Mouse (Mus musculus) mouse trophoblast stem cell (cell line): Measurements from ENCODE around the gene Cadps2.

ENCODE experiments used
- in situ Hi-C, 2 experiments: fragments of 300-500 bp; cut with MseI, MboI; formaldehyde crosslinking; loops; 2 replicates in 1 of 2; 3 replicates in 1 of 2; pipeline ENCODE4 v1.15.1; 2025

Cadps2 gene

GRCm38 (mm10) chr6:23762204-23762603 lies 77.0 kb downstream of the Cadps2 start:
- in situ Hi-C loops, result no loop called here

DNA sequence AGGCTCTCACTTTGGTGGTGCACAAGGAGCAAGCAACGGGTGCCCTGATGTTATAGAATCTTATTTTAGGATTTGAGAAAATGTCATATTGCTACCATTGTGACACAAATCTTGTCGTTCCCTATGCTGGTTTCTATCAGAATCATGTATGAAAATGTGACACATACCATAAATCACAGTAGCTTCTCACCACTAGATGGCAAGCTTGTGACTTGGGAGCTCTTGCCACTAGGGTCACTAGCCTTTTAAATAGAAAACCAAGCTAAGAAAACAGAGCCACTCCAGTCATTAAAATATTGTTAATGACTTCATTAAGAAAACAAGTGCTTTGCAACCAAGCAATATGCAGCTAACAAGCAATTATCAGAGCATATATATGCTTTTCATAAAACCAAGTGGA lies 81.0 kb downstream of the Cadps2 start:
- in situ Hi-C loops, result loop anchor here in 1 of 2 experiments (10.0 kb wide), 1 partner anchor 127 kb away; no protein-coding TSS in a partner anchor

DNA sequence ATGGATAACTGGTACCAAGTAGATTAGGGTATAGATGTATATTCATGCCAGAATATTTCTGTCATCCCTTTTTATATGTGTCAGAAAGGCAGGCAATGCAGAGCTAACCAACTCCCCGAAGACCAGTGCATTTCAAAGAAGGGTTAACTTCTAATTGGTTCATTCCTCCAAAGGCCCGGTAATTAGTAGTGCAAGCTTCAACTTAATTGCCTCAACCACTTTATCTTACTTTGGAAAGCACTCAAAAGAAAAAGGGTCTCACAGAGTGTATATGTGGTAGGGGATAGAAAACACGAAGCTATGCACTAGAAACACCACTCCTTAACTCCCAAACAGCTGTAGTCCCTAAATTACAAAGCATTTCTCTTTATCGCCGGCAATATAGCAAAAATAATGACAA lies 90.4 kb downstream of the Cadps2 start:
- in situ Hi-C loops, result no loop called here

DNA sequence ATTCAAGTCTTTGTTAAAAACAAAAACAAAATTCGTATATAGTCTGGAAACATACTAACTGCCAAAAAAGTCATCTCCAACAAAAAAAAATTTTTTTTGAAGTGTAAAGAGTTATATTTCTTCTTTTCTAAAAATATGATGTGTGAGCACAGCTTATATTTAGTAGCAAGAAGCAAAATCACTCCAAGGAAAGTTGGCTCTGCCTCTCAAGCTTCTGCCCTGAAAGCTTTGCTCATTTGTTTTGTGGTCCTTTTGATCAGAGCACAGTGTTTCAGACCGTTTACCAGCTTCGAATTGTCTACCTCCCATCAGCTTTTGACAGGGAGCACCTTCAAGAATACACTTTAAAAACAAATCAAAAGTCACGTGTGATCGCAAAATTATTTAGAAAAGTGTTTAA lies 99.2 kb downstream of the Cadps2 start:
- in situ Hi-C loops, result no loop called here

- in situ Hi-C loops, result no loop called here
Measured at GRCm38 (mm10) chr6:23732750-23733149, 106.5 kb downstream of the Cadps2 start.

DNA sequence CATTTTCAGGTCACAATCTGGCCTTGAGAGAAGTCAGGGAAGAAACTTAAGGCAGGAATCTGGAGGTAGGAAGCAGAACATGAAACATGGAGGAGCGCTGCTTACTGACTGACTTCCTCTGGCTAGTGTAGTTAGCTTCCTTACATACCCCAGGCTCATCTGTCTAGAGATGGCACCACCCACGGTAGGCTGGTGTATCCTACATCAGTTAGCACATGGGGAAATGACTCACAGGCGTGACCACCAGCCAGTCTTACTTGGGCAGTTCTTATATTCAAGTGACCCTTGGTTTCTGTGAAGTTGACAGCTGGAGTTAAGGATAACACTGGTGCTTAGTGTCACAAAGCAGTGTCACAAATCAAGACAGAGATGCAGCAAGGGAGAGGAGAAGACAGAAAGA lies 110.6 kb downstream of the Cadps2 start:
- in situ Hi-C loops, result no loop called here

GRCm38 (mm10) chr6:23723697-23724096 lies 115.5 kb downstream of the Cadps2 start:
- in situ Hi-C loops, result no loop called here

DNA sequence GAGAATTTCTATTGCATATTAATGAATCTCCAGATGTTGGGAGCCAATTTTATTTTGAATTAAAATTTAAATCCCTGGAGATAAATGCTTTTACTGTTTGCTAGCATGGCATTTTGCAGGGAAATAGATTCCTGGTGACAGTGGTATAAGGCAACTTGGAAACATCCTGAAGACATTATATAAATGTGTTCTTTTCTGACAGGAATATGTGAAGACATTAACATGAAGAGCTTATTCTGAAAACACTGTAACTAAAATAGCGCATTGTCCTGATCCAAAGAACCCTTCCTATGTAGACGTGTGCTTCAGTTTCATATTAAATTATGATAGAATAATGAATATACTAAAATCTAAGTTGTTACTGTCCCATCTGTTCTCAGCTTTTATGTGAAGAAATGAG lies 118.8 kb downstream of the Cadps2 start:
- in situ Hi-C loops, result no loop called here

- in situ Hi-C loops, result no loop called here
Measured at GRCm38 (mm10) chr6:23707506-23707905, 131.7 kb downstream of the Cadps2 start.

GRCm38 (mm10) chr6:23700879-23701278 lies 138.3 kb downstream of the Cadps2 start:
- in situ Hi-C loops, result no loop called here

DNA sequence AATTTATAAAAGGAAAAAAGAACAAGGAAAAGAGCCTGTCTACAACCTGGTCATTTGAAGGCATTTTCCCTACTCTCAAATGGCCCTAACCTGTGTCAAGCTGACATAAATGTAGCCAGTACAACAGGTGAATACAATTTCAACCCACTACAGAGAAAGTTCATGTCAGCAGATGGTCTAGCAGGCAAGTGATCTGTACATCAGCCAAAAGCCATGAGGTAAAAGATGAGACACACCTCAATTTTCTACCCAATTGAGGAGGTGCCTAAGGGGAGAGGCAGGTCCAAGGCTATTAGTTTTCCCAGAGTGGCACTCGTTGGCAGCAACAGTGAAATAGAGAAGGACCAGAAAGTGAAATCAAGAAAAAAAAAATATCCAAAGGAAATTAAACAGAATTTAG lies 161.0 kb downstream of the Cadps2 start:
- in situ Hi-C loops, result no loop called here

DNA sequence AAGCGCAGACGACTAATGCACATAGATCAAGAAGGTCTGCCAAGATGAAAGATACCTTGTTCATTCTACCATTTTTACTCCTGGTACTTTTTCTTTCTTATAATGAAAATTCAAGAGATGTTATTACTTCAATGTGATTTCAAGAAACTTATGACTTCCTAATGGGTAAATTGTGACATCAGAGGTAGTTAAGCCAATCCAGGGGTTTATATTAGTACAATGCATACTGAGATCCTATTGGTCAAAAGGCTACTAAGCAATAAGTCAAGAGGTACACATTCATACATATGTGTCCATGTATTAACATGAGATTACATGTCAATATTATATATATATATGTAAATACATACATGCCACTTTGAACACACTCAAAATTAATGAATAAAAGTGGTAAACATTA lies 184.2 kb downstream of the Cadps2 start, which contains the start of gene Rnf148:
Gene Rnf148, minus strand, starts transcription at position 101 of the 400 bp plus-strand sequence.
- in situ Hi-C loops, result no loop called here

DNA sequence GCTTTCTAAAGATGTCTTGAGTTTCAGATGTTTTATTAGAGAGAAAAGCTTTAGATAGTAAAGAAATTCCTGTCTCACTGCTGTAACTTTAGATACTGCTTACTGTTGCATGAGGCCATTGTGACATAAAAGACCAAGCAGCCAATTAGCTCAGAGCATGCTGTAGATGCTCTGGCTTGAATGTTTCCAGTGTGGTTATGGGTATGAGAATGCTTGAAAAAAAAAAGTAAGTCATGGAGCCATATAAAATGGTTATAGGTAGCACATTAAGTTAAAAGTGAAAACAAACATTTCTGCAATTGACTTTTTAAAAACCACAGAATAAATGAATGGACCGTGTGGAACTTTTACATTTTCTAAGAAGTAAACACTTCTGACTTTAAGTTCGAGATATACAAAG lies 189.0 kb downstream of the Cadps2 start, which contains the start of gene Rnf133:
Gene Rnf133, minus strand, starts transcription at position 101 of the 400 bp plus-strand sequence.
- in situ Hi-C loops, result no loop called here

DNA sequence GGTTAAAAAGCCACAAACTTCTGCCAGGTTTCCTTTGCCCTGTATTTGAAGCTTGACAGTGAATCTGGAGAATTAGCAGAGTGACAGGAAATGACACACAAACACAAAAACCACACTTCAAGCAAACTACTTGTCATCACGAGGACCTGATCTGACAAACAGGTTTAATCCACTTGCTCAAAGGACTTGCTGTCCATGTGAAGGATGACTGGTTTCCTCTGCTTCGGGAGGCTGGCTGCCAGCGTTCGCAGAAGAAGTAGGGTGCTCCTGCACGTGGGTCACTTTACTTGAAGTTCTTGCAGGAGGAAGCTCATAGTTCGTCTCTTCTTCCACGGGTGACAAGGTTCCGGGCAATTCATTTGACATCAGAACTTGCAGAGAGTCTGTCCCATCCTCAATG lies 190.5 kb downstream of the Cadps2 start:
- in situ Hi-C loops, result no loop called here

- in situ Hi-C loops, result no loop called here
Measured at GRCm38 (mm10) chr6:23647627-23648247, 191.5 kb downstream of the Cadps2 start.

- in situ Hi-C loops, result no loop called here
Measured at GRCm38 (mm10) chr6:23637081-23637480, 202.1 kb downstream of the Cadps2 start.

DNA sequence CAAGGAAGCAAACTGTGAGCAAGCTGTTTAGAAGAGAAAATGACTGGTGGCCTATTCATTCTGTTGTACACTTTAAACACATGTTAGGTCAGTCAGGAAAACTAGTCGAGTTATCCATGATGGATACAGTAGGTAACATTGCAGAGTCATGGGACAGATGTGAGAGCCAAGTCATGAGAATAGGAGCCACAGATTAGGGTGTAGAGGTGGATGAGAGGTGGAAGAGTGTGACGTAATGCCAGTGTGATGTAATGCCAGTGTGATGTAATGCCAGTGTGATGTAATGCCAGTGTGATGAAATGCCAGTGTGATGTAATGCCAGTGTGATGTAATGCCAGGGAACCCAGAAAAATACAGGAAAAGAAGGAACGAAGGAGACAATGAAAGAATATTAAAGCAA lies 204.0 kb downstream of the Cadps2 start:
- in situ Hi-C loops, result no loop called here

DNA sequence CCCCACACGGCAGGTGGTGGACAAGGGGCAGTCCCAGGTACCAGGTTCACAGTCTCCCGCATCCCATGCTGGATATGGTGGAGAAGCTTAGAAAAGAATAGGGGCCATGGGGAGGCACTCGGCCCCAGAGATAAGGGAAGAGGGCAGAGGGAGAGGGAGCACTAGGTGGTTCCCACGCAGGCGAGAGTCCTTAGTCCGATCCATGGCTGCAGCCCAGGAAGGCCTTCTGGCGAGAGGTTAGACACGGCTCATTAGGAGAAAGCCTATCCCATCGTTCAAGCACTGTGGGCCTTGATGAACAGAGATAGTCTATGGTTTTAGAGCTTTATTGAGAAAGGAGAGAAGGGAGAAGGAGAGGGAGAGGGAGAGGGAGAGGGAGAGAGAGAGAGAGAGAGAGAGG lies 205.2 kb downstream of the Cadps2 start:
- in situ Hi-C loops, result no loop called here

GRCm38 (mm10) chr6:23630465-23630864 lies 208.8 kb downstream of the Cadps2 start:
- in situ Hi-C loops, result no loop called here

DNA sequence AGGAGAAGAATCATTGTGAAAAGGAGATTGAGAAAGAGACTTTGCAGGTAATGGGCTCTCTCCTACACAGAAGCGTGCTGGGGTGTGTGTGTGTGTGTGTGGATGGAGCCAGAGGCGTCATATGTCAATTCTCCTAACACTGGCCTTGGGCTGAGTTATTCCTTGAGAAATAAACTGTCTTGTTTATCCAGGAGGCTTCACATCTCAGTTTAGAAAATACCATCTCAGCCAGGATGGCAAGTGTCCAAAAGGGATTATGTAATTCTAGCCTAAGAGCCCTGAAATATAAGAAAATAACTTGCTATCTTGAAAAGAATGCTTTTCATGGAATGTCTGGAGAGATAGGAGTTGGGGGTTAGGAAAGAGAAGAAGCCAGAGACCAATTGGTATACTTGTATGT lies 264.1 kb downstream of the Cadps2 start:
- in situ Hi-C loops, result no loop called here

- in situ Hi-C loops, result no loop called here
Measured at GRCm38 (mm10) chr6:23573750-23574149, 265.5 kb downstream of the Cadps2 start.

DNA sequence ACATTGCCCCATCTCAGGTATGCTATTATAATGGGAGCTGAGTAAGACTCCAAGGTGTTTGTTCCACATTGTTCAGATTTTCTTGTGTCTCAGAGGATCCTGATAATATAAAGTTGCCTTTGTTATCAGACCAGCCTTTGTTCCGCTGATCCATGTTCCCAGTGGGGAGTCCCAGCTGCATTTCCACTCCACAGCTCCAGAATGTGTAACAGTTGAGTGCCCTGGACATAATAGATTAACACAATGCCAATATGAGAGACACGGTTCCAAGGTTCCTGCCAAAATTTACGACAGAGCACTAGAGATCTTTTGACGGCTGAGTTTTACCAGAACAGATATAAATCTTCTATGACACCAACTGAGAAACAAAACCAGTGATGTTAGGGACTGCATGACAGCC lies 266.8 kb downstream of the Cadps2 start:
- in situ Hi-C loops, result no loop called here

DNA sequence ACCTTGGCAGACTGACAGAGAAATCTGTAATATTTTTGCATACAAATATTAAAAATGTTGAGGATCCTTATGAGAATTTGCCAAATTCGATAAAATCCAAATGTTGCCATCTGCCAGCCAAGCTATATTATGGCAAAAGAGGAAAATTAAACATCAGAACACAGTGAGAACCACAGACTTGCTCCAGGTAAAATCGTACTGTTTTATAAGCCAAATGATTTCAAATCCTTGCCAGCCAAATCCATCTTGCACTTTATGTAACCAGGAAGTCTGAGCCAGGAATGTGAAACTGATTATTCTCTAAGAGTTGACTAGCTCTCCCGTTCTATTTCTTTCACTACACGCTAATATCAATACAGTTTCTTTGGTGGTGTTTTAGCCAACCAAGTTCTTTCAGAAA lies 269.5 kb downstream of the Cadps2 start:
- in situ Hi-C loops, result no loop called here

DNA sequence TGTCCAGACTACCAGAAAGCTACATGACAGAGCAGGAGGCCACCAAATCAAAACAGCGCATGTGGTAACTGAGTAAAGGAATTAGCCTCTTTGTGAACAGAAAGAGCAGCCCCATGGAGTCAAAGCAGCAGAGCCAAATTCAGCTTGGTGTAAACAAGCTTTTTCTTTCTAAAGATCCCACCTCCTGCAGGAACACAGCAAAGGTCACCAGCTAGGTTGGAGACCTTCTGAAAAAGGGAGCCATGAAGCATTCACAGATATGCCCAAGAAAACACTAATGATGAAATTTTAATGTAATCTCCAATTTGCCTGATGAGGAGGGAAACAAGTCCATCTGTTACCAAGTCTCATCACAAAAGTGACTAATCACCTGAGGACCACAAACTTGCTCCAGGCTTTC lies 270.5 kb downstream of the Cadps2 start:
- in situ Hi-C loops, result no loop called here
